Mouse (Mus musculus): Measurements from ENCODE around the gene Cse1l. TPM values are rescaled to one million over a fixed set of nuclear protein-coding genes. Genes with fewer than 3 reads are reported as not detected.

The Cse1l gene
- total and polyA plus RNA-seq, 3 experiments: 76.0 to 165 (median 162) TPM

GRCm38 (mm10) chr2:166973153-166973552 is 67.3 kb downstream of the Cse1l start (continued):
- no peak for TF ChIP-seq USF2 (conservative IDR thresholded peaks at IDR 0.05; ENCODE audit: low read depth, low read length)

- Histone ChIP-seq H3K27ac (ENCODE audit: insufficient read depth, low read depth) (peak overlapping the region; percentile 88), H3K4me3 (replicated peaks in 1 of 3; ENCODE audit: low read depth in 2 of 3, low read length in 2 of 3, poor library complexity in 1 of 3) (peak overlapping the region in 1 of 3 experiments; percentile 7)
- TF ChIP-seq RCOR1 (conservative IDR thresholded peaks at IDR 0.05; ENCODE audit: low read depth, low read length) (no peak), SMC3 (IDR thresholded peaks at IDR 0.05; ENCODE audit: low read depth, low read length) (no peak), ZKSCAN1 (IDR thresholded peaks at IDR 0.05; ENCODE audit: borderline replicate concordance, low read depth, low read length) (no peak), JUND (conservative IDR thresholded peaks at IDR 0.05; ENCODE audit: low read depth, low read length) (no peak), E2F4 (IDR thresholded peaks at IDR 0.05; ENCODE audit: insufficient replicate concordance, low read depth, low read length) (no peak), POLR2A (IDR thresholded peaks at IDR 0.05; ENCODE audit: low read depth, low read length) (no peak), EP300 (IDR thresholded peaks at IDR 0.05; ENCODE audit: low read length) (peak; percentile 58), TBP (conservative IDR thresholded peaks at IDR 0.05; ENCODE audit: low read depth, low read length) (no peak), RAD21 (IDR thresholded peaks at IDR 0.05; ENCODE audit: low read depth, low read length) (no peak), SIN3A (IDR thresholded peaks at IDR 0.05; ENCODE audit: low read length) (peak; percentile 74; the same call in 1 of the 2 replicates), ETS1 (conservative IDR thresholded peaks at IDR 0.05; ENCODE audit: low read depth, low read length) (no peak), CTCF (conservative IDR thresholded peaks at IDR 0.05 in 1 of 2, IDR thresholded peaks at IDR 0.05 in 1 of 2; ENCODE audit: low read depth in 2 of 2, low read length in 2 of 2) (no peak), ELF1 (IDR thresholded peaks at IDR 0.05; ENCODE audit: low read depth, low read length) (0 out of 2 replicates have a peak, but pooled peaks have one; percentile 7), JUN (IDR thresholded peaks at IDR 0.05; ENCODE audit: insufficient read depth, low read depth, low read length) (no peak), PAX5 (IDR thresholded peaks at IDR 0.05; ENCODE audit: low read length) (no peak), UBTF (IDR thresholded peaks at IDR 0.05; ENCODE audit: low read depth, low read length) (no peak), MYC (IDR thresholded peaks at IDR 0.05; ENCODE audit: low read depth, low read length) (peak; percentile 60), NELFE (IDR thresholded peaks at IDR 0.05; ENCODE audit: low read depth, low read length) (no peak), ZC3H11A (IDR thresholded peaks at IDR 0.05; ENCODE audit: low read depth, low read length) (no peak), KAT2A (IDR thresholded peaks at IDR 0.05; ENCODE audit: insufficient replicate concordance, low read length) (no peak), IRF4 (IDR thresholded peaks at IDR 0.05; ENCODE audit: low read depth, low read length) (no peak; the same call in 1 of the 2 replicates), USF1 (IDR thresholded peaks at IDR 0.05; ENCODE audit: low read depth, low read length) (no peak), MXI1 (IDR thresholded peaks at IDR 0.05; ENCODE audit: low read depth, low read length) (peak; percentile 73), USF2 (conservative IDR thresholded peaks at IDR 0.05; ENCODE audit: low read depth, low read length) (no peak), CHD1 (IDR thresholded peaks at IDR 0.05; ENCODE audit: low read depth, low read length) (peak; percentile 91), NRF1 (IDR thresholded peaks at IDR 0.05; ENCODE audit: low read depth, low read length) (no peak), MAZ (IDR thresholded peaks at IDR 0.05; ENCODE audit: low read depth, low read length) (0 out of 2 replicates have a peak, but pooled peaks have one; percentile 38), BHLHE40 (IDR thresholded peaks at IDR 0.05; ENCODE audit: low read depth, low read length) (no peak; the same call in 1 of the 2 replicates), ZNF384 (IDR thresholded peaks at IDR 0.05; ENCODE audit: low read depth, low read length) (no peak), MEF2A (IDR thresholded peaks at IDR 0.05; ENCODE audit: borderline replicate concordance, low read depth, low read length) (no peak), MAX (IDR thresholded peaks at IDR 0.05; ENCODE audit: low read length) (0 out of 2 replicates have a peak, but pooled peaks have one; percentile 2), CHD2 (IDR thresholded peaks at IDR 0.05; ENCODE audit: low read length) (no peak; the same call in 1 of the 2 replicates), HCFC1 (IDR thresholded peaks at IDR 0.05; ENCODE audit: low read depth, low read length) (0 out of 2 replicates have a peak, but pooled peaks have one; percentile 24), ZMIZ1 (IDR thresholded peaks at IDR 0.05; ENCODE audit: low read depth, low read length) (no peak), GABPA (IDR thresholded peaks at IDR 0.05; ENCODE audit: insufficient replicate concordance, low read depth, low read length) (no peak), TCF12 (IDR thresholded peaks at IDR 0.05; ENCODE audit: low read depth, low read length) (0 out of 2 replicates have a peak, but pooled peaks have one; percentile 9), POLR2AphosphoS2 (IDR thresholded peaks at IDR 0.05; ENCODE audit: low read depth, low read length) (no peak)
Observed at GRCm38 (mm10) chr2:166974177-166974872, 68.5 kb downstream of the Cse1l start.

More at GRCm38 (mm10) chr2:166974177-166974872, 68.5 kb downstream of the Cse1l start:
- no peaks in the 10 kb centered on the region for H3K27me3 ChIP-seq (replicated peaks)
- dilution Hi-C loops (cut with MboI; ENCODE audit: extremely low pct_ligation_motif_present, extremely low pct_unique_long_range_greater_than_20kb, low sequenced_read_pairs) (no loop called here), in situ Hi-C loops (cut with MboI; ENCODE audit: low pct_ligation_motif_present, low pct_unique_long_range_greater_than_20kb, low sequenced_read_pairs) (no loop called here)
- peaks cover 0 to 2% of the 10 kb centered on the region in 2 experiments for H3K36me3 ChIP-seq (replicated peaks in 1 of 2; ENCODE audit: control insufficient read depth in 1 of 2, insufficient read depth in 1 of 2, low read length in 1 of 2)
- H3K4me2 ChIP-seq (ENCODE audit: insufficient read depth, low read depth, poor library complexity, severe bottlenecking): peak overlapping the region; percentile 24; the same call in 1 of the 2 replicates
- H3K9ac ChIP-seq (ENCODE audit: insufficient read depth, low read depth): no peak overlapping the region
- H3K4me1 ChIP-seq (ENCODE audit: control insufficient read depth in 1 of 2, insufficient read depth in 2 of 2): peaks cover 13 to 82% of the 10 kb centered on the region in 2 experiments
- peaks cover 53% of the 10 kb centered on the region for H3K79me2 ChIP-seq (replicated peaks; ENCODE audit: control insufficient read depth, extremely low read depth, insufficient read depth, poor library complexity, severe bottlenecking)
- peak; percentile 45 for DNase-seq (ENCODE audit: extremely low read depth)
- no peaks in the 10 kb centered on the region for H3K9me3 ChIP-seq (replicated peaks; ENCODE audit: low read length)
